Mouse (Mus musculus) kidney, postnatal 36 days (tissue): ENCODE data around the gene Srp54a.
"Not testable (repeated sequence)": the region's sequence is repeated elsewhere in the genome, so short reads cannot be mapped to it uniquely, and the experiment has no call there.

ENCODE experiments used
- DNase-seq, 2 experiments: peaks; one replicate each; pipeline ENCODE4 v3.0.0; 2021 to 2022; ENCODE audit warnings: mixed read lengths in 2 of 2

The Srp54a gene

DNA sequence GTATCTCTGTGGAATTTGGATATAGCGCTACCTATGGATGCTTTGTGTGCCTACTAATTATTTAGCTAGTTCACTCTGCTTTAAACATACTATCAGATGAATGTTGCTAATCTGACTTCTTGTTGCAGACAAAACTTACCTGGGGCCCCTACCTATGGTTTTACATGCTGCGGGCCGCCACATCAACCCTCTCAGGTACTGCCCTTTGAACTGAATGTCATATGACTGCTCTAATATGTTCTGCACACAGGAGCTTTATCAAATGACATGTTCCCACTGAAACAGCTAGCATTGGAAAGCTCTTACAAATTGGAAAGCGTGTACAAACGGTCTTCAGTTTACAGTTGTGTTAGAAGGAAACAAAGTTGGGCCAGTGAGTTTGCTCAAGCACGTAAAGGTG is 55.5 kb downstream of the Srp54a start:
- not testable (repeated sequence) for DNase-seq

DNA sequence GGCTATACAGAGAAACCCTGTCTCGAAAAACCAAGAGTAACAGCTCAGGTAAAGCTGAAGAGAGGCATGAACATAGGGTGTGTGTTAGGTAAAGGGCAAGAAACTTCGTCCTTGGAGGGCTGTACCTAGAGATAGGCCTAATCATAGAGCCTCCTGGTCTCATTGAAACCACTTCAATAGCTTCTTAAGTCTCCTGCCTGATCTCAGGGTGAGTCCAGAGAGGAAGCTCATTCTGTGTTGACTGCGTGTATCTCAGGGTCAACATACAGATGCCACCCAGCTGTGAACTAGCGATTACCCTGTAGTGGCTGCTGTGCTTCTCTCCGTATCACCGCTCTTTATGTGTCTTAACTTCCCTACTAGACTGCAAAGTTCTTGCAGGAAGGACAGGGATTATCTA is 57.8 kb downstream of the Srp54a start:
- DNase-seq = not testable (repeated sequence)

DNA sequence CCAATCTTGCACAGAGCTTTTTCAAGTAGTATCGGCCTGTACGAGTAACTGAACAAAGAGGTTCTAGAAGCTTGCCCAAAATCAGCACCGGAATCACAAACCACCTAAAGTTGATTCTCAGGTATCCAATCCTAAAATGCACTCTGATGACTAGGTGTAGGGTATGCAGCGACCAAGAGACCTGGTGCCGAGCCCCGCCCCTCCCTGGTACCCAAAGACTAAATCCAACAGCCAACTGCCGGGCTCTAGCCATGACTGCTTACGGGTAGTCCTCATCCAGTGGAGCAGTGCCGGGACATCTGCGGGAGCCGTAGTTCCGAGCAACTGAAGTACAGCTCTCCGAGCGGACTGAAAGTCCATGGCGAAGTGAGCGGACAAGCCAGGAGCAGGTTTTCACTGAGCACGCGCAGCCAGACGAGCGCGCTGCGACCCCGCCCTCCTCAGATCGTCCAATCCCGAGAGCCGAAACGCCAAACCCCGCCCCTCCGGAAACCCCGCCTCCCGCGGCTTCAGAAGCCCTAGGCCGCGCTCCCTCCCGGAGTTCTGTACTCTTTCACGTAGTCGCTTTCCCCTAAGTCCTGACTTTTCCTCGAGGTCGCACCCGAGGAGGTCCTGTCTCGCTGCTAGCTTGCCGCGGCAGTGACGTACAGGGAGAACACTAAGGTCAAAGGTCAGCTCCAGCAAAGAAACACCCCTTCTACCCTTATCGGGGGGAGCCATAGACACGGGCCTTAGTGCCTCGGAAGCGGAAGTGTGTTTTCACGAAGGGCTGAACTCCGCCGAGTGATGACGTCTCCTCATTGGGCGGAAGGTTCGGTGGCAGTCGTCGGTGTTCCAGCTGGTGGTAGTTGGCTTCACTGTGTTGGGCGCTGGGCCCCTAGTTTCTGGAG is 74.7 kb downstream of the Srp54a start, which contains the start of gene Srp54b:
Gene Srp54b, plus strand, starts transcription at position 546 of the 890 bp plus-strand sequence.
- not testable (repeated sequence) for DNase-seq

DNA sequence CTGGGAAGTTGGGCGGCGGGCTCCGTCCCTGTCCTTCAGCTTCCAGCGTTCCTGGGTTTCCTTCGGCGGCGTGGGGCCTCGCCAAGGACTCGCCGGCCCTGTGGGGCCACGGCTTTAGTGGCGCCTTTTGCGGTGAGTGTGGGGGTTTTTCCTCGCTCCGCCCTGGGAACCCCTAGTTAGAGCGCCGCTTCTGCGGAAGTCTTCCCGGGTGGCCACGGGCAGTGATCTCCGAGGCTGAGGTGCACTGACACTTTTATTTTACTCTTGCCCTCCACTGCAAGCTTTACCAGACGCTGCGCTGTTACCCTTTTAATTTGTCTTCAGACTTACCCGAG is 75.4 kb downstream of the Srp54a start:
- DNase-seq = not testable (repeated sequence)
